Mouse (Mus musculus) Patski (cell line): ENCODE data around the gene Mdm4. TPM values are rescaled to one million over a fixed set of nuclear protein-coding genes. Genes with fewer than 3 reads are reported as not detected.
"Not testable (repeated sequence)": the region's sequence is repeated elsewhere in the genome, so short reads cannot be mapped to it uniquely, and the experiment has no call there.

Experiments
- ATAC-seq: fragments of 100-300 bp; one replicate; pipeline ENCODE4 v1.8.0; 2021
- CTCF ChIA-PET: fragments of 350-600 bp; sonication (Branson Sonifier 250); formaldehyde crosslinking; loops from one replicate; lab custom pipeline; 2022; ENCODE audit warnings: inconsistent platforms; lab: Charles Lee
- POLR2A ChIA-PET: fragments of 350-600 bp; sonication (Branson Sonifier 250); formaldehyde crosslinking; loops from one replicate; lab custom pipeline; 2022; ENCODE audit warnings: antibody characterized with exemption, inconsistent platforms; lab: Charles Lee
- DNase-seq: peaks from one replicate; pipeline ENCODE4 v3.0.0-alpha.2; 2011; ENCODE audit warnings: low read depth, low spot score
- H3K27me3 ChIP-seq: fragments of 371-371 bp; one replicate; pipeline ENCODE4 v1.5.1; 2021
- CTCF ChIP-seq: fragments of 100-300 bp; IDR thresholded peaks from one replicate; pipeline ENCODE4 v1.5.1; 2021
- in situ Hi-C: fragments of 300-500 bp; cut with MboI; formaldehyde crosslinking; loops from 3 replicates; pipeline ENCODE4 v1.11.1; 2018; ENCODE audit warnings: low pct_unique_long_range_greater_than_20kb, mixed read lengths
- polyA plus RNA-seq: library from polyadenylated mRNA; unstranded; gene quantifications from one replicate; pipeline ENCODE4 v1.2.3, GENCODE M21; 2021

The Mdm4 gene
- polyA plus RNA-seq, 1 experiment from 2014 or later: 59.2 TPM

- TF ChIP-seq CTCF: peak; percentile 58
- H3K27me3 ChIP-seq: no peaks in the 10 kb centered on the region
- DNase-seq: no peak
- ChIA-PET POLR2A (interaction anchor here (0.8 kb wide), 1 partner anchor 34 kb away, joined by 4 read pairs; no protein-coding TSS in a partner anchor), CTCF (no interaction called here)
- in situ Hi-C loops: no loop called here
- no peak for ATAC-seq
These were observed 17.0 kb downstream of the Mdm4 start for GRCm38 (mm10) chr1:133013331-133013730.

GRCm38 (mm10) chr1:133011955-133012841, 18.2 kb downstream of the Mdm4 start:
- DNase-seq (no peak), ATAC-seq (no peak)
- CTCF ChIA-PET: interaction anchor here (1.4 kb wide), 1 partner anchor 16 kb away, joined by 4 read pairs; no protein-coding TSS in a partner anchor
- H3K27me3 ChIP-seq: no peaks in the 10 kb centered on the region
- no peak for TF ChIP-seq CTCF
- in situ Hi-C loops: no loop called here
- POLR2A ChIA-PET: no interaction called here

GRCm38 (mm10) chr1:133006571-133006970, 23.8 kb downstream of the Mdm4 start:
- in situ Hi-C loops: no loop called here
- ChIA-PET CTCF (no interaction called here), POLR2A (no interaction called here)
- ATAC-seq: no peak
- no peak for DNase-seq
- H3K27me3 ChIP-seq: no peaks in the 10 kb centered on the region
- TF ChIP-seq CTCF: no peak

- in situ Hi-C loops: no loop called here
- no peak for TF ChIP-seq CTCF
- DNase-seq (no peak), ATAC-seq (no peak)
- ChIA-PET POLR2A (no interaction called here), CTCF (no interaction called here)
- no peaks in the 10 kb centered on the region for H3K27me3 ChIP-seq
These were observed 30.0 kb downstream of the Mdm4 start for GRCm38 (mm10) chr1:133000347-133000746.

GRCm38 (mm10) chr1:132991580-132991979, 38.8 kb downstream of the Mdm4 start:
- ChIA-PET POLR2A (no interaction called here), CTCF (no interaction called here)
- no peak for TF ChIP-seq CTCF
- in situ Hi-C loops: no loop called here
- DNase-seq (no peak), ATAC-seq (no peak)
- no peaks in the 10 kb centered on the region for H3K27me3 ChIP-seq

- no peaks in the 10 kb centered on the region for H3K27me3 ChIP-seq
- ATAC-seq (no peak), DNase-seq (no peak)
- ChIA-PET CTCF (no interaction called here), POLR2A (no interaction called here)
- in situ Hi-C loops: no loop called here
- TF ChIP-seq CTCF: no peak
These were observed 39.6 kb downstream of the Mdm4 start for GRCm38 (mm10) chr1:132990733-132991132.

- POLR2A ChIA-PET, in situ Hi-C loops, DNase-seq, H3K27me3 ChIP-seq, ATAC-seq: not testable (repeated sequence)
- CTCF ChIA-PET: interaction anchor here (1.2 kb wide), 1 partner anchor 26 kb away, joined by 3 read pairs; no protein-coding TSS in a partner anchor
These were observed 41.6 kb downstream of the Mdm4 start for GRCm38 (mm10) chr1:132988556-132989459.

- in situ Hi-C loops: no loop called here
- DNase-seq (no peak), ATAC-seq (peak; percentile 75)
- peak; percentile 83 for TF ChIP-seq CTCF
- ChIA-PET POLR2A (no interaction called here), CTCF (interaction anchor here (0.8 to 1.8 kb wide), 3 partner anchors 9 to 457 kb away, joined by 3 to 5 read pairs (median 4); no protein-coding TSS in a partner anchor)
- H3K27me3 ChIP-seq: no peaks in the 10 kb centered on the region
These were observed 47.6 kb downstream of the Mdm4 start for GRCm38 (mm10) chr1:132982728-132983127.

GRCm38 (mm10) chr1:132981232-132981631, 49.1 kb downstream of the Mdm4 start:
- ChIA-PET POLR2A (no interaction called here), CTCF (no interaction called here)

GRCm38 (mm10) chr1:132977402-132977801, 53.0 kb downstream of the Mdm4 start:
- no peak for ATAC-seq
- in situ Hi-C loops: no loop called here
- H3K27me3 ChIP-seq: no peaks in the 10 kb centered on the region
- TF ChIP-seq CTCF: no peak
- CTCF ChIA-PET: no interaction called here
- DNase-seq: no peak
- POLR2A ChIA-PET: no interaction called here

More at GRCm38 (mm10) chr1:132981232-132981631, 49.1 kb downstream of the Mdm4 start:
- no peak for DNase-seq
- no peak for ATAC-seq
- TF ChIP-seq CTCF: no peak
- in situ Hi-C loops: no loop called here
- no peaks in the 10 kb centered on the region for H3K27me3 ChIP-seq
